Mouse (Mus musculus): ENCODE data around the gene Efcab9. TPM values are rescaled to one million over a fixed set of nuclear protein-coding genes. Genes with fewer than 3 reads are reported as not detected.

Efcab9 gene
- polyA plus RNA-seq (2015; fragmentation: Nextera tagmentation; extraction: Ambion mirVana) = 0.55 TPM in 1 of 2 replicates, not detected in the other

GRCm38 (mm10) chr11:32531871-32532764 is at the start of gene Efcab9:
Efcab9 (minus strand) TSS chr11:32532081.
- peaks cover 22% of the 10 kb centered on the region for H3K4me1 ChIP-seq
- WGBS = 7% methylated on average over 33 of the region's 33 CpGs
- H3K9me3 ChIP-seq = no peaks in the 10 kb centered on the region
- ATAC-seq (replicated peaks) = peak; percentile 11; the same call in 1 of the 2 replicates
- H3K36me3 ChIP-seq = no peaks in the 10 kb centered on the region
- peak within 1 kb of the TSS; percentile 57 for H3K9ac ChIP-seq (replicated peaks)
- no peak within 1 kb of the TSS for H3K27ac ChIP-seq (replicated peaks)
- H3K4me2 ChIP-seq (replicated peaks) = peak within 1 kb of the TSS; percentile 96
- H3K27me3 ChIP-seq = no peaks in the 10 kb centered on the region
- H3K4me3 ChIP-seq = peak within 1 kb of the TSS; percentile 71

- H3K27me3 ChIP-seq = no peaks in the 10 kb centered on the region
- no peak overlapping the region for H3K4me3 ChIP-seq
- no peaks in the 10 kb centered on the region for H3K4me1 ChIP-seq
- H3K27ac ChIP-seq (replicated peaks) = no peak overlapping the region
- WGBS = 17% methylated on average over 2 of the region's 2 CpGs
- no peaks in the 10 kb centered on the region for H3K9me3 ChIP-seq
- no peak for ATAC-seq (replicated peaks)
- no peaks in the 10 kb centered on the region for H3K36me3 ChIP-seq
- H3K9ac ChIP-seq (replicated peaks) = no peak overlapping the region
- no peak overlapping the region for H3K4me2 ChIP-seq (replicated peaks)
These were observed 49.1 kb upstream of the Efcab9 start for GRCm38 (mm10) chr11:32581031-32581430.

DNA sequence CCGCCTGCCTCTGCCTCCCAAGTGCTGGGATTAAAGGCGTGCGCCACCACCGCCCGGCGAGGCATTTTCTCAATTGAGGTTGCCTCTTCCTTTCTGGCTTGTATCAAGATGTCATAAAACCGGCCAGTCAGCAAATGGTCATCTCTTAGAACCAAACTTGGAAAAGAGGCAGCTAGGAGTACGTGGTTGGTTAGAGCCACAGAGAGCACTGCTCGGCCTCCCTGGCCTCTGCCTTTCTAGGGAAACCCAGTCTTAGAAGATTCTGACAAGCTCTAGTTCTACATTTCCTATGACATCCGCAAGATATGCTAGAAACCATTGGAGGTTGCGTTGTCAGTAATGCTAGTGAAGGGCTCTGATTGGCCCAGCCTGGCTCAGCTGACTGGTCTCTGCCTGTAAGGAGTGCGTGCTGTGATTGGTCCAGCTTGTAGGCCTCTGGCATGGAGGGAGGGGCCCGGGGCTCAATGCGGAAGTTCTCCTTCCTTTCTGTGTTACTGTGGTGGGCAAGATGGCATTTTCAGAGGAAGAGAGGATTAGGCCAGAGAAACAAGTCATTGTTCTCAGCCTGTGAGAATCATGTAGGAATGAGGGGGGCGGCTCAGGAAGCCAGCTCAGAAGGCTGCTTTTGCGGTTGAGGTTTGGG is 48.5 kb upstream of the Efcab9 start:
- Histone ChIP-seq H3K9ac (replicated peaks) (no peak overlapping the region), H3K4me2 (replicated peaks) (no peak overlapping the region), H3K4me1 (no peaks in the 10 kb centered on the region), H3K27ac (replicated peaks) (no peak overlapping the region), H3K27me3 (no peaks in the 10 kb centered on the region), H3K4me3 (no peak overlapping the region), H3K9me3 (no peaks in the 10 kb centered on the region), H3K36me3 (no peaks in the 10 kb centered on the region)
- ATAC-seq (replicated peaks) = peak; percentile 63; the same call in 1 of the 2 replicates
- WGBS = 78% methylated on average over 16 of the region's 16 CpGs

DNA sequence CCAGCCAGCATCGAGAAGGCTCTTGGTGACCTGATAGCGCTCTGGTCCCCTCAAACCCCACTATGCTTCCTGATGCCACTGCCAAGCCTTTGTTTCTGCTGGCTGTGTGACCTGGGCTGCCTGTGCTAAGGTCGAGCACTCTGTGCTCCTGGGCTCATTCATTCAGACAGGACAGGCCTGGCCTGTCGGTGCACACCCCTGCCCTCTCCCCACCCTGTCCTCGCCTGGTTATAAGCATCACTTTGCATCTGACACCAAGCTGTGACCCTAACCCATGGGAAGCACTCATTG is 44.8 kb upstream of the Efcab9 start:
- no peak for ATAC-seq (replicated peaks)
- H3K27ac ChIP-seq (replicated peaks) = no peak overlapping the region

DNA sequence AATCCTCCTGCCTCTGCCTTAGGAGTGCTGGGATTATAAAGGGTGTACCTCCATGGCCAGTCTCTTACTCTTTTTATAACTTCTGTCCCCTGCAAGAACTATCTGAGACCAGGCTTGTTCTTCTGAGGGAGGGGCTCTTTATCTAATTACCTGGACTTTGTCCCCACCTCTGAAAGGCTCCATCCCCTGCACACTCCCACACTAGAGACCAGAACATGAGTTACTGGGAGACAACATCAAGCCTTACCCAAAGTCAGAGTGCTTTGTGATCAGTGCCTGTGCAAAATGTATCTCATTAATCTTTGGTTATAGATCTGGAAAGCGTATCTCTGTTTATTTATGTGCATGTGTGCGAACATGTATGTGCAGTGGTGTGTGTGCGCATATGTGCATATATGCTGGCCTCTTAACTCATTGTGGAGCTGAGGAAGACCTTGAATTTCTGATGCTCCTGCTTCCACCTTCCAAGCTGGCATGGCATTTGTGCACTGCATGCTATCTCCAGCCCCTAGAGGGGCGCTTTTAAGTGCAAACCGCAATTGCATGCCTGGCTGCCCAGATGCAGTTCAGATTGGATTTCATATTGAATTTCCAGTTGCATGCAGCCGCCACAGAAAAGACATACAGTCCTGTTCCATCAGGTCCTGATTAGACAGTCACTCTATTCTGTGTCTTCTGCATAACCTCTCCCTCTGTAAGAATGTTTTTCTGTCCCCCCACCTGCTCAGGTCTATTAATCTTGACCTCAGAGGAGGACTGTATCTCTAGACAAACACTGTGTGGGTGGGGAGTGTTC is 44.3 kb upstream of the Efcab9 start:
- H3K36me3 ChIP-seq = no peaks in the 10 kb centered on the region
- H3K27ac ChIP-seq (replicated peaks) = no peak overlapping the region
- H3K27me3 ChIP-seq = no peaks in the 10 kb centered on the region
- H3K9me3 ChIP-seq = no peaks in the 10 kb centered on the region
- H3K4me1 ChIP-seq = no peaks in the 10 kb centered on the region
- no peak for ATAC-seq (replicated peaks)
- WGBS = 88% methylated on average over 6 of the region's 6 CpGs
- H3K4me3 ChIP-seq = no peak overlapping the region
- no peak overlapping the region for H3K9ac ChIP-seq (replicated peaks)
- no peak overlapping the region for H3K4me2 ChIP-seq (replicated peaks)

More for the DNA sequence above, 44.8 kb upstream of the Efcab9 start:
- Histone ChIP-seq H3K4me3 (no peak overlapping the region), H3K9me3 (no peaks in the 10 kb centered on the region), H3K27me3 (no peaks in the 10 kb centered on the region), H3K9ac (replicated peaks) (no peak overlapping the region), H3K36me3 (no peaks in the 10 kb centered on the region), H3K4me2 (replicated peaks) (no peak overlapping the region), H3K4me1 (no peaks in the 10 kb centered on the region)
- WGBS = 74% methylated on average over 5 of the region's 5 CpGs

DNA sequence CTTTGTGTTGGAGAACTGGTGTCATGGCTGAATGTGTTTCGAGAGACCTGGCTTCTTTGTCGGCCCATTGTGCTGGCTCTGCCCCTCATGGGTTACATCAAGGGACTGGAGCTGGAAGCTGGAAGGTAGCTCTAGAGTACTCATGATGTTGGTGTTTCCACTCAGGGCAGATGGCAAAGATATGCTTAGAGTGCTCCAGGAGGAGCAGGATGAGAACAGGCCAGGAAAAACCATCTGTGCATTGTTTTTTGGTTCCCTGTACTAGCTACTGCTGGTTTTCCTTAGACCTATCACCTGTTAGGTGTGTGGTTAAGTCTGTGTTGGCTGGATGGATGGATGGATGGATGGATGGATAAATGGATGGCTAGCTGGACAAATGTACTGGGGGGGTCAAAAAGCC is 41.8 kb upstream of the Efcab9 start:
- Histone ChIP-seq H3K27ac (replicated peaks) (no peak overlapping the region), H3K27me3 (no peaks in the 10 kb centered on the region), H3K4me1 (no peaks in the 10 kb centered on the region), H3K9me3 (no peaks in the 10 kb centered on the region), H3K4me3 (no peak overlapping the region), H3K36me3 (no peaks in the 10 kb centered on the region), H3K4me2 (replicated peaks) (no peak overlapping the region), H3K9ac (replicated peaks) (no peak overlapping the region)
- ATAC-seq (replicated peaks) = no peak
- 87% methylated on average over 2 of the region's 2 CpGs for WGBS

- H3K4me3 ChIP-seq = no peak overlapping the region
- no peaks in the 10 kb centered on the region for H3K4me1 ChIP-seq
- no peak overlapping the region for H3K27ac ChIP-seq (replicated peaks)
- no peak overlapping the region for H3K4me2 ChIP-seq (replicated peaks)
- no peak overlapping the region for H3K9ac ChIP-seq (replicated peaks)
- no peaks in the 10 kb centered on the region for H3K36me3 ChIP-seq
- H3K9me3 ChIP-seq = no peaks in the 10 kb centered on the region
- ATAC-seq (replicated peaks) = no peak
- H3K27me3 ChIP-seq = no peaks in the 10 kb centered on the region
- WGBS = 84% methylated on average over 6 of the region's 6 CpGs
These were observed 39.2 kb upstream of the Efcab9 start for GRCm38 (mm10) chr11:32571103-32571502.

GRCm38 (mm10) chr11:32568637-32569293 is 36.9 kb upstream of the Efcab9 start:
- Histone ChIP-seq H3K4me3 (no peak overlapping the region), H3K9me3 (no peaks in the 10 kb centered on the region), H3K27ac (replicated peaks) (no peak overlapping the region), H3K9ac (replicated peaks) (no peak overlapping the region), H3K4me2 (replicated peaks) (no peak overlapping the region), H3K4me1 (no peaks in the 10 kb centered on the region), H3K27me3 (no peaks in the 10 kb centered on the region), H3K36me3 (no peaks in the 10 kb centered on the region)
- 90% methylated on average over 15 of the region's 15 CpGs for WGBS
- no peak for ATAC-seq (replicated peaks)

DNA sequence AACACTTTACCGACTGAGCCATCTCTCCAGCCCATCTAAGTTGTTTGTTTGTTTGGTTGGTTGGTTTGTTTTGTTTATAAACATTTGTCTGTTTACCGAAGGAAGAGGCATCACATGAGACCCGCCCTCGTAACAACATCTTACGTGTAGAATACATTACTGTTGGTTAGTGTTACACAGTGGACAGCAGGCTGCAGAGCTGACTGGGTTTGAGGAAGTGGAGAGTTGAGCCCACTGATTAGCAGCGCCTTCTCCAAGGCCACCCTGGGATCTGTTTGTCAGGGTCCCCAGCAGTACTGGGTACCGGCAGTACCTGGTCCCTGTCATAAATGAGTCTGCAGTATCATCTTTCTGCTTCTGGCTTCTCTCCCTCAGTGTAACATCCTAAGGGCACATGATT is 36.2 kb upstream of the Efcab9 start:
- H3K36me3 ChIP-seq = no peaks in the 10 kb centered on the region
- WGBS = 91% methylated on average over 7 of the region's 7 CpGs
- no peaks in the 10 kb centered on the region for H3K27me3 ChIP-seq
- no peak overlapping the region for H3K4me2 ChIP-seq (replicated peaks)
- no peaks in the 10 kb centered on the region for H3K9me3 ChIP-seq
- H3K4me3 ChIP-seq = no peak overlapping the region
- ATAC-seq (replicated peaks) = no peak
- no peaks in the 10 kb centered on the region for H3K4me1 ChIP-seq
- no peak overlapping the region for H3K27ac ChIP-seq (replicated peaks)
- H3K9ac ChIP-seq (replicated peaks) = no peak overlapping the region

GRCm38 (mm10) chr11:32567000-32567855 is 35.3 kb upstream of the Efcab9 start:
- Histone ChIP-seq H3K4me1 (no peaks in the 10 kb centered on the region), H3K9me3 (no peaks in the 10 kb centered on the region), H3K36me3 (no peaks in the 10 kb centered on the region), H3K9ac (replicated peaks) (no peak overlapping the region), H3K4me3 (no peak overlapping the region), H3K4me2 (replicated peaks) (no peak overlapping the region), H3K27ac (replicated peaks) (no peak overlapping the region), H3K27me3 (no peaks in the 10 kb centered on the region)
- WGBS = 85% methylated on average over 10 of the region's 10 CpGs
- ATAC-seq (replicated peaks) = no peak

DNA sequence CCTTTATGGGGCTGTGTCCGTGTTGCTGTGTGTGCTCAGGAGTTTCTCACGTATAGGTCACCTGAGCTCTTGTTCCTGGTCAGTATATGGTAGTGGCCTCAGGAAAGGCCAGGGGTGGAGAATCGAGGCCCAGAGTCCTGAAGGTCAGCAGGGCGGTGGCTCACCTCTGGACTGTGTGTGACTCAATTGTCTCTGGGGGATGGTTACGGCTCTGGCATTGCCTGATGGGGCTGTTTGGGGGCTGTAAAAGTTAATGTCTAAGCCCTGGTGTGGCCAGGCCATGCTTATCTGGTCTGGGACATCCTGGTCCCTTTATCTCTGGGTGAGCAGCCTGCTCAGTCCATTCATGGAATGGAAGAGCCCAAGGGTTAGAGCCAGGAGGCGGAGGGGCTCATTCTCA is 34.3 kb upstream of the Efcab9 start:
- 92% methylated on average over 6 of the region's 6 CpGs for WGBS

More for the DNA sequence above, 34.3 kb upstream of the Efcab9 start:
- no peak for ATAC-seq (replicated peaks)
- no peak overlapping the region for H3K27ac ChIP-seq (replicated peaks)
- no peaks in the 10 kb centered on the region for H3K27me3 ChIP-seq
- no peaks in the 10 kb centered on the region for H3K4me1 ChIP-seq
- no peaks in the 10 kb centered on the region for H3K9me3 ChIP-seq
- no peak overlapping the region for H3K9ac ChIP-seq (replicated peaks)
- H3K36me3 ChIP-seq = no peaks in the 10 kb centered on the region
- no peak overlapping the region for H3K4me3 ChIP-seq
- H3K4me2 ChIP-seq (replicated peaks) = no peak overlapping the region
